Mouse (Mus musculus): Measurements from ENCODE around the gene Wbp4. TPM values are rescaled to one million over a fixed set of nuclear protein-coding genes. Genes with fewer than 3 reads are reported as not detected.

The Wbp4 gene
- total and polyA plus RNA-seq, 3 experiments, result 8.8 to 110 (median 82.6) TPM

DNA sequence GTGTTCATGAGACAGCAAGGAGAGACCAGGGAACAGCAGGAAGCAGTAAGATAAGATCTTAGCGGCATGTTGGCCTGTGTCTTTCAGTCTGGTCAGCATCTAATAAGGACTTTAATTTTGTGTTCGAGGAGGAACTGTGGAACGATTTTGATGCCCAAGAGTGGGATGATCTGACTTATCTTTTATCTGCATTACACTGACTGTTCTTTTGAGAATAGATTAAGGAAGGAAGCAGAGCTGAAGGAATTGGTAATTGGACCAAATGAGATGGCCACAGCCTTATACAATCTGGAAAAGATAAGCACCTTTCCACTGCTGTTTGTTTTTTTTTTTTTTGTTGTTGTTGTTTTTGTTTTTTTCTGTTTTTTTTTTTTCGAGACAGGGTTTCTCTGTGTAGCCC, 19.4 kb upstream of the Wbp4 start:
- TF ChIP-seq GATA2 (IDR thresholded peaks at IDR 0.05; ENCODE audit: borderline replicate concordance, low read depth, low read length) (peak; percentile 72; the same call in 1 of the 2 replicates), CTCF (IDR thresholded peaks at IDR 0.05; ENCODE audit: low read depth, low read length) (no peak), TAL1 (conservative IDR thresholded peaks at IDR 0.05; ENCODE audit: low read depth, low read length) (peak; percentile 53), POLR2AphosphoS5 (IDR thresholded peaks at IDR 0.05; ENCODE audit: insufficient replicate concordance, low read depth, low read length) (no peak), GATA1 (IDR thresholded peaks at IDR 0.05; ENCODE audit: borderline replicate concordance, low read length) (no peak)
- ATAC-seq (ENCODE audit: extremely low read depth, insufficient number of reproducible peaks, low FRiP score, poor library complexity, severe bottlenecking) (peak; percentile 76), DNase-seq (ENCODE audit: low spot score) (no peak)
- Histone ChIP-seq H3K4me3 (ENCODE audit: low read depth, low read length) (no peak overlapping the region; the same call in 1 of the 2 replicates), H3K4me1 (ENCODE audit: insufficient read depth, low read depth, low read length) (peaks cover 29% of the 10 kb centered on the region), H3K27me3 (ENCODE audit: insufficient read depth, low read length) (peaks cover under 1% of the 10 kb centered on the region; the same call in 1 of the 2 replicates), H3K36me3 (replicated peaks) (peaks cover 2% of the 10 kb centered on the region), H3K9me3 (replicated peaks) (no peaks in the 10 kb centered on the region)

DNA sequence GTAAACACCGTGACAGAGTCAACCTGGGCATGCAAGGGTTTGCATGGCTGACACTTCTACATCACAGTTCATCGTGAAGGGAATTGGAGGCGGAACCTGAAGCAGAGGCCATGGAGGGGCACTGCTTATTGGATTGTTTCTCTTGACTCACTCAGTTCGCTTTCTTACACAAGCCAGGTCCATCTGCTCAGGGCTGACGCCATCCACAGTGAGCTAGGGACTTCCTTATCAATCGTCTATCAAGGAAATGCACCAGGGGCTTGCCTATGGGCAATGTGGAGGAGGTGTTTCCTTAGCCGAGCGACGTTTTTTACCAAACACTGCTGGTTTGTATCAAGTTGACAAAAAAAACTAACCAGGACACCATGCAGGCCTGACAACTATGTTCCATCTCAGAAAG, 18.0 kb upstream of the Wbp4 start:
- Histone ChIP-seq H3K9me3 (replicated peaks) (no peaks in the 10 kb centered on the region), H3K36me3 (replicated peaks) (peaks cover 4% of the 10 kb centered on the region), H3K4me3 (ENCODE audit: low read depth, low read length) (no peak overlapping the region), H3K27me3 (ENCODE audit: insufficient read depth, low read length) (peaks cover 2% of the 10 kb centered on the region; the same call in 1 of the 2 replicates), H3K4me1 (ENCODE audit: insufficient read depth, low read depth, low read length) (peaks cover 29% of the 10 kb centered on the region)
- ATAC-seq (ENCODE audit: extremely low read depth, insufficient number of reproducible peaks, low FRiP score, poor library complexity, severe bottlenecking), result no peak
- no peak for TF ChIP-seq GATA1 (IDR thresholded peaks at IDR 0.05; ENCODE audit: borderline replicate concordance, low read length)
- TF ChIP-seq TAL1 (conservative IDR thresholded peaks at IDR 0.05; ENCODE audit: low read depth, low read length), result no peak
- no peak for TF ChIP-seq CTCF (IDR thresholded peaks at IDR 0.05; ENCODE audit: low read depth, low read length)
- no peak for TF ChIP-seq GATA2 (IDR thresholded peaks at IDR 0.05; ENCODE audit: borderline replicate concordance, low read depth, low read length)
- no peak for TF ChIP-seq POLR2AphosphoS5 (IDR thresholded peaks at IDR 0.05; ENCODE audit: insufficient replicate concordance, low read depth, low read length)
- DNase-seq (ENCODE audit: low spot score), result no peak

DNA sequence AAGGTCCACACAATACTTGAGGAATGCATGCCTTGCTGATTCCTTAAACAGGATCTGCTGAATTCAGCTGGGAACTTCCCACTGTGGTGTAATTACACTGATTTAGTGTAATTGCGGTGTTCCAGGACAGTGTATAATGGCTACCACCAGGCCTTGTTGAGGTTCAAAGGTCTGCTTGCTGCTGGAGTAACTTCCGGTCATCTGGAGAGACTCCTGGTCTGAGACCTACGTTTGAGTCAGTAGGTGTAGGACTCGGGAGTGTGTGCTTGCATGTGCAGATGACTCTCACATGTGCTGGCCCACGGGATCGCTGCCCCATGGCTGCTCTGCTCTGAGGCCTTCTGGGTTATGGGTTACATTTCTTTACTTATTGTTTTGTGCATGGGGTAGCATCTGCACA, 13.0 kb upstream of the Wbp4 start:
- Histone ChIP-seq H3K9me3 (replicated peaks) (no peaks in the 10 kb centered on the region), H3K27me3 (ENCODE audit: insufficient read depth, low read length) (peaks cover 2% of the 10 kb centered on the region; the same call in 1 of the 2 replicates), H3K4me1 (ENCODE audit: insufficient read depth, low read depth, low read length) (peaks cover 6% of the 10 kb centered on the region), H3K4me3 (ENCODE audit: low read depth, low read length) (no peak overlapping the region), H3K36me3 (replicated peaks) (peaks cover 5% of the 10 kb centered on the region)
- ATAC-seq (ENCODE audit: extremely low read depth, insufficient number of reproducible peaks, low FRiP score, poor library complexity, severe bottlenecking) (no peak), DNase-seq (ENCODE audit: low spot score) (no peak)
- no peak for TF ChIP-seq GATA2 (IDR thresholded peaks at IDR 0.05; ENCODE audit: borderline replicate concordance, low read depth, low read length)
- no peak for TF ChIP-seq GATA1 (IDR thresholded peaks at IDR 0.05; ENCODE audit: borderline replicate concordance, low read length)
- no peak for TF ChIP-seq POLR2AphosphoS5 (IDR thresholded peaks at IDR 0.05; ENCODE audit: insufficient replicate concordance, low read depth, low read length)
- TF ChIP-seq TAL1 (conservative IDR thresholded peaks at IDR 0.05; ENCODE audit: low read depth, low read length), result no peak
- no peak for TF ChIP-seq CTCF (IDR thresholded peaks at IDR 0.05; ENCODE audit: low read depth, low read length)

GRCm38 (mm10) chr14:79490246-79490645, 8.9 kb upstream of the Wbp4 start:
- Histone ChIP-seq H3K4me3 (ENCODE audit: low read depth, low read length) (no peak overlapping the region), H3K27me3 (ENCODE audit: insufficient read depth, low read length) (no peaks in the 10 kb centered on the region), H3K36me3 (replicated peaks) (peaks cover 7% of the 10 kb centered on the region), H3K4me1 (ENCODE audit: insufficient read depth, low read depth, low read length) (peaks cover 19% of the 10 kb centered on the region), H3K9me3 (replicated peaks) (no peaks in the 10 kb centered on the region)
- no peak for TF ChIP-seq GATA1 (IDR thresholded peaks at IDR 0.05; ENCODE audit: borderline replicate concordance, low read length)
- TF ChIP-seq POLR2AphosphoS5 (IDR thresholded peaks at IDR 0.05; ENCODE audit: insufficient replicate concordance, low read depth, low read length), result no peak
- TF ChIP-seq CTCF (IDR thresholded peaks at IDR 0.05; ENCODE audit: low read depth, low read length), result no peak
- TF ChIP-seq TAL1 (conservative IDR thresholded peaks at IDR 0.05; ENCODE audit: low read depth, low read length), result no peak
- TF ChIP-seq GATA2 (IDR thresholded peaks at IDR 0.05; ENCODE audit: borderline replicate concordance, low read depth, low read length), result no peak
- ATAC-seq (ENCODE audit: extremely low read depth, insufficient number of reproducible peaks, low FRiP score, poor library complexity, severe bottlenecking) (no peak), DNase-seq (ENCODE audit: low spot score) (no peak)

- DNase-seq (ENCODE audit: low spot score) (no peak), ATAC-seq (ENCODE audit: extremely low read depth, insufficient number of reproducible peaks, low FRiP score, poor library complexity, severe bottlenecking) (no peak)
- Histone ChIP-seq H3K36me3 (replicated peaks) (peaks cover 6% of the 10 kb centered on the region), H3K27me3 (ENCODE audit: insufficient read depth, low read length) (no peaks in the 10 kb centered on the region), H3K9me3 (replicated peaks) (no peaks in the 10 kb centered on the region), H3K4me3 (ENCODE audit: low read depth, low read length) (no peak overlapping the region), H3K4me1 (ENCODE audit: insufficient read depth, low read depth, low read length) (peaks cover 24% of the 10 kb centered on the region)
- TF ChIP-seq POLR2AphosphoS5 (IDR thresholded peaks at IDR 0.05; ENCODE audit: insufficient replicate concordance, low read depth, low read length) (no peak), TAL1 (conservative IDR thresholded peaks at IDR 0.05; ENCODE audit: low read depth, low read length) (no peak), GATA2 (IDR thresholded peaks at IDR 0.05; ENCODE audit: borderline replicate concordance, low read depth, low read length) (no peak), GATA1 (IDR thresholded peaks at IDR 0.05; ENCODE audit: borderline replicate concordance, low read length) (no peak), CTCF (IDR thresholded peaks at IDR 0.05; ENCODE audit: low read depth, low read length) (no peak)
These were observed 7.8 kb upstream of the Wbp4 start for GRCm38 (mm10) chr14:79489150-79489549.

DNA sequence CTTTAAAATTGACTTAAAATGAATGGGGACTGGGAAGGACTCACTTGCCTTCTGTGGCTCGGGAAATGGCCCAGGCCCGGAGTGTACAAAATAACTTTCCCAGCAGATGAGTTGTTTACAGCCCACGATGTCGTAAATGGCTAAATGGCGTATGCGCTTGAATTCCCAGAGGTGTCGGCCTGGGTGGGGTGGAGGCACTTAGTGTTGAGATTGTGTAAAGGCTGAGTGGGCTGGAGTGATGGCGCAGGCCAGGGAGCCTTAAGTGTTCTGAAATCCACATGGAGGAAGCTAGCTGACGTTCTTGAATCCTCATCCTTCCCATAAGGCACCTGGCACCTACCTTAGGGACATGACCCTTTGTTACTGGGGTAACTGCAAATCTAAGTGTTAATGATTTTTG, 7.2 kb upstream of the Wbp4 start:
- no peaks in the 10 kb centered on the region for H3K9me3 ChIP-seq (replicated peaks)
- H3K36me3 ChIP-seq (replicated peaks), result peaks cover 6% of the 10 kb centered on the region
- TF ChIP-seq POLR2AphosphoS5 (IDR thresholded peaks at IDR 0.05; ENCODE audit: insufficient replicate concordance, low read depth, low read length), result no peak
- no peak for TF ChIP-seq GATA1 (IDR thresholded peaks at IDR 0.05; ENCODE audit: borderline replicate concordance, low read length)
- no peak for TF ChIP-seq GATA2 (IDR thresholded peaks at IDR 0.05; ENCODE audit: borderline replicate concordance, low read depth, low read length)
- TF ChIP-seq CTCF (IDR thresholded peaks at IDR 0.05; ENCODE audit: low read depth, low read length), result no peak
- no peak for TF ChIP-seq TAL1 (conservative IDR thresholded peaks at IDR 0.05; ENCODE audit: low read depth, low read length)
- DNase-seq (ENCODE audit: low spot score) (no peak), ATAC-seq (ENCODE audit: extremely low read depth, insufficient number of reproducible peaks, low FRiP score, poor library complexity, severe bottlenecking) (no peak)
- peaks cover 29% of the 10 kb centered on the region for H3K4me1 ChIP-seq (ENCODE audit: insufficient read depth, low read depth, low read length)
- H3K4me3 ChIP-seq (ENCODE audit: low read depth, low read length), result no peak overlapping the region
- no peaks in the 10 kb centered on the region for H3K27me3 ChIP-seq (ENCODE audit: insufficient read depth, low read length)
